Mouse (Mus musculus) hindbrain, postnatal 0 days (tissue): ENCODE measurements around the gene Best1. TPM values are rescaled to one million over a fixed set of nuclear protein-coding genes. Genes with fewer than 3 reads are reported as not detected.
A peak's percentile ranks its signal among the peaks of the same experiment; 100 is the strongest.
"Not testable (repeated sequence)": the region's sequence is repeated elsewhere in the genome, so short reads cannot be mapped to it uniquely, and the experiment has no call there.

Source experiments
- ATAC-seq: fragments of 200-750 bp; cut with Nextera tagmentation; 2 replicates; pipeline ENCODE4 v1.8.0; 2017; ENCODE audit warnings: mild to moderate bottlenecking, moderate TSS enrichment, moderate library complexity
- DNase-seq: peaks from one replicate; pipeline ENCODE4 v3.0.0-alpha.2; 2015; ENCODE audit warnings: low spot score
- H3K27ac ChIP-seq: fragments of 300-500 bp; sonication (generic); 2 replicates; pipeline ENCODE4 v1.5.1; 2014; ENCODE audit warnings: mild to moderate bottlenecking
- H3K27me3 ChIP-seq: fragments of 300-500 bp; sonication (generic); 2 replicates; pipeline ENCODE4 v1.6.1; 2014; ENCODE audit warnings: low read length, mixed read lengths; ENCODE audit not compliant: insufficient read depth
- H3K36me3 ChIP-seq: fragments of 300-500 bp; sonication (generic); 2 replicates; pipeline ENCODE4 v1.6.1; 2014; ENCODE audit warnings: low read length, mixed read lengths; ENCODE audit not compliant: insufficient read depth
- H3K4me1 ChIP-seq: fragments of 300-500 bp; sonication (generic); 2 replicates; pipeline ENCODE4 v1.6.1; 2014; ENCODE audit warnings: antibody characterized with exemption, low read length, mixed read lengths; ENCODE audit not compliant: insufficient read depth
- H3K4me2 ChIP-seq: fragments of 300-500 bp; sonication (generic); 2 replicates; pipeline ENCODE4 v1.6.1; 2014; ENCODE audit warnings: low read depth, mild to moderate bottlenecking, low read length, moderate library complexity, mixed read lengths
- H3K4me3 ChIP-seq: fragments of 300-500 bp; sonication (generic); 2 replicates; pipeline ENCODE4 v1.5.1; 2014; ENCODE audit warnings: low read length
- H3K9ac ChIP-seq: fragments of 300-500 bp; sonication (generic); replicated peaks from 2 replicates; pipeline ENCODE4 v1.6.1; 2014; ENCODE audit warnings: mild to moderate bottlenecking, low read length, moderate library complexity, mixed read lengths
- H3K9me3 ChIP-seq: fragments of 300-500 bp; sonication (generic); 2 replicates; pipeline ENCODE4 v1.6.1; 2016; ENCODE audit warnings: low read length, mixed read lengths
- CTCF ChIP-seq: IDR thresholded peaks from 2 replicates; pipeline ENCODE4 v1.5.1; 2016; ENCODE audit warnings: antibody characterized with exemption, control low read depth, low read depth
- WGBS: fragments of 180-500 bp; shearing (Covaris S2); extraction: QIAGEN DNeasy Blood & Tissue Kit; methylation state at CpG from one replicate; pipeline ENCODE4 v1.1.7; 2014; 5-methylcytosine and 5-hydroxymethylcytosine counted together
- polyA plus RNA-seq: library from polyadenylated mRNA; unstranded; fragments of >200 nt; fragmentation: Nextera tagmentation; extraction: Ambion mirVana; gene quantifications from 2 replicates; pipeline ENCODE4 v1.2.1, GENCODE M21; 2015
- total RNA-seq: library from RNA; depleted of rRNA; stranded (reverse); fragments of >200 nt; gene quantifications from 2 replicates; pipeline ENCODE4 v1.2.3, GENCODE M21; 2014

Best1 gene
- total and polyA plus RNA-seq, 2 experiments from 2014 or later, result 1.5 to 3.0 TPM

GRCm38 (mm10) chr19:9982151-9982851 lies 19.1 kb downstream of the Best1 start:
- Histone ChIP-seq H3K27me3 (no peaks in the 10 kb centered on the region), H3K4me3 (peak overlapping the region; percentile 98), H3K9me3 (no peaks in the 10 kb centered on the region), H3K4me1 (peaks cover 15% of the 10 kb centered on the region; the same call in 1 of the 2 replicates), H3K36me3 (peaks cover 23% of the 10 kb centered on the region), H3K4me2 (peak overlapping the region; percentile 81), H3K9ac (peak overlapping the region; percentile 92), H3K27ac (peak overlapping the region; percentile 96)
- ATAC-seq (peak; percentile 99), DNase-seq (peak; percentile 98)
- WGBS, result under 1% methylated on average over 59 of the region's 59 CpGs
- no peak for TF ChIP-seq CTCF

- no peak for DNase-seq
- Histone ChIP-seq H3K27me3 (no peaks in the 10 kb centered on the region), H3K9me3 (no peaks in the 10 kb centered on the region), H3K4me3 (peak overlapping the region; percentile 98), H3K4me2 (peak overlapping the region; percentile 81), H3K4me1 (peaks cover 15% of the 10 kb centered on the region; the same call in 1 of the 2 replicates), H3K9ac (peak overlapping the region; percentile 92; the same call in 1 of the 2 replicates), H3K27ac (peak overlapping the region; percentile 96), H3K36me3 (peaks cover 23% of the 10 kb centered on the region)
- TF ChIP-seq CTCF, result no peak
- whole genome bisulfite sequencing, result 58% methylated on average over 4 of the region's 4 CpGs
- no peak for ATAC-seq
Observed at GRCm38 (mm10) chr19:9981621-9982020, 19.8 kb downstream of the Best1 start.

DNA sequence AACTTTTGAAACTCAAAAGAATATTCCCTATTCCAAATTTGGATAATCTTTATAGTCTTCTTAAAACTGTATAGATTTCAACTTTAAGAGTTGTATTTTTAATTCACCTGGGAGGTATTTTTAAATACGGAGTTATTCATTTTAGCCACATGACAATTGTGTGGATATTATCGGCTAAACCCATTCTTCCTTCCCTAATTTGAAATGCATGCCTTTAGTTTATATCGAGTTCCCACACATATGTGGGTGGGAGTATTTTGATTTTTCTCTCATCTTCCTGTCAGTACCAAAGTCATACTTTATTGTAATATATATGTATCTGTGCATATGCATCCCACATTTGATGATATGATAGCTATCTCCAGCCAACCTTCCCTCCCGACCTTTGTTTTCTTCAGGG lies 21.2 kb downstream of the Best1 start, which contains the start of gene Fth1:
Gene Fth1 (plus strand): TSS at position 341 of the 400 bp plus-strand sequence.
- H3K4me1 ChIP-seq, result peaks cover 15% of the 10 kb centered on the region; the same call in 1 of the 2 replicates
- H3K27me3 ChIP-seq, result no peaks in the 10 kb centered on the region
- no peak within 1 kb of the TSS for H3K9ac ChIP-seq
- 95% methylated on average over 4 of the region's 4 CpGs for WGBS
- peaks cover 10% of the 10 kb centered on the region for H3K36me3 ChIP-seq
- DNase-seq (no peak), ATAC-seq (no peak)
- peak within 1 kb of the TSS; percentile 96; the same call in 1 of the 2 replicates for H3K27ac ChIP-seq
- H3K4me3 ChIP-seq, result no peak within 1 kb of the TSS
- no peaks in the 10 kb centered on the region for H3K9me3 ChIP-seq
- TF ChIP-seq CTCF, result no peak
- H3K4me2 ChIP-seq, result peak within 1 kb of the TSS; percentile 81; the same call in 1 of the 2 replicates

- H3K4me2 ChIP-seq, result no peak overlapping the region
- DNase-seq (no peak), ATAC-seq (no peak)
- no peak overlapping the region for H3K4me3 ChIP-seq
- no peaks in the 10 kb centered on the region for H3K9me3 ChIP-seq
- no peaks in the 10 kb centered on the region for H3K27me3 ChIP-seq
- WGBS, result 81% methylated on average over 2 of the region's 2 CpGs
- H3K27ac ChIP-seq, result peak overlapping the region; percentile 36; the same call in 1 of the 2 replicates
- H3K9ac ChIP-seq, result no peak overlapping the region
- no peak for TF ChIP-seq CTCF
- no peaks in the 10 kb centered on the region for H3K36me3 ChIP-seq
- peaks cover 15% of the 10 kb centered on the region; the same call in 1 of the 2 replicates for H3K4me1 ChIP-seq
Observed at GRCm38 (mm10) chr19:9979156-9979555, 22.3 kb downstream of the Best1 start.

DNA sequence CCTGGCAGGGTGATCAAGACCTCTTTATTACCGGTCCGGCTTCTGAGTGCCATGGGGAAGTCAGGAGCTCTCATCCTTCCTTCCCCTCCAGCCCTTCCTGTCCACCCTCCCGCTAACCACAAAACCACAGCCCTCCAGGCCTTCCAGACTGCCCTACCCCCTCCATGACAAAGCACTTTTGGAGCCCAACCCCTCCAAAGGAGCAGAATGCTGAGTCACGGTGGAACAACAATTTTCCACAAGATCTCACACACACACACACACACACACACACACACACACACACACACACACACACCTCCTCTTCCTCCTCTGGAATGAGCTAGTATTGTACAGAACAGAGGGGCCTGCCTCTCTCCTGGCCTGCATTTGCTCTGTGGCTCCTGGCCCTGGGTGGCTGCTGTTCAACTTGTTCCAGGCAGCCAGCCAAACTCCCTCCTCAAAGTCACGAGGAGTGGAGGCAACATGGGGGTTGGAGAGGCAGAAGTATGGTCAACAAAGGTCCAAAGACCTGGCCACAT lies 22.9 kb downstream of the Best1 start:
- Histone ChIP-seq H3K27ac (peak overlapping the region; percentile 36), H3K4me1 (peaks cover 10% of the 10 kb centered on the region; the same call in 1 of the 2 replicates), H3K9ac (no peak overlapping the region), H3K9me3 (no peaks in the 10 kb centered on the region), H3K4me2 (no peak overlapping the region), H3K36me3 (no peaks in the 10 kb centered on the region), H3K4me3 (no peak overlapping the region), H3K27me3 (no peaks in the 10 kb centered on the region)
- WGBS, result 41% methylated on average over 5 of the region's 5 CpGs
- TF ChIP-seq CTCF, result no peak
- ATAC-seq, result no peak
- DNase-seq, result peak; percentile 62

GRCm38 (mm10) chr19:9977085-9977484 lies 24.3 kb downstream of the Best1 start:
- no peak overlapping the region for H3K4me3 ChIP-seq
- H3K36me3 ChIP-seq, result no peaks in the 10 kb centered on the region
- TF ChIP-seq CTCF, result no peak
- H3K4me1 ChIP-seq, result peaks cover 8% of the 10 kb centered on the region; the same call in 1 of the 2 replicates
- no peak overlapping the region for H3K9ac ChIP-seq
- no peak for ATAC-seq
- no peak overlapping the region for H3K27ac ChIP-seq
- 92% methylated on average over 10 of the region's 10 CpGs for WGBS
- no peak overlapping the region for H3K4me2 ChIP-seq
- H3K27me3 ChIP-seq, result no peaks in the 10 kb centered on the region
- no peaks in the 10 kb centered on the region for H3K9me3 ChIP-seq
- no peak for DNase-seq

DNA sequence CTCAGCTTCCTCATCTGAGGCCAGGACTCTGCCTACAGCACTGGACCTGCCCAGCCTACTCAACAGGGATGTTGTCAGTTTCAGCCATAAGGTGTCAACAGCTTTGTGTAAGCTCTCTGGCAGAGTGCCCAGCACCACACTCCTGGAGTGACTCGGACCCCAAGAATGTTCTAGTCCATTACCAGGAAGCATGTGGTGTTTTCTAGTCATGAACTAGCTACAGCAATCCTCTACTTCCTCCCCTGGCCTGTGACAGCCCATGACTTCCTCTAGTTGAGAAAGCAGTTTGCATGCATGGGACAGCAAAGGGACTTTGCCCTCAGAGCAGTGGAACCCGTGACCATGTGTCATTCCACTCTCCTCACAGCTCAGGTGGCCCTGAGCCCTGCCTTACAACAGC lies 26.6 kb downstream of the Best1 start:
- H3K4me3 ChIP-seq, H3K4me2 ChIP-seq, ATAC-seq, H3K27ac ChIP-seq, DNase-seq, H3K36me3 ChIP-seq, H3K9ac ChIP-seq, H3K9me3 ChIP-seq, H3K27me3 ChIP-seq, H3K4me1 ChIP-seq: not testable (repeated sequence)
- WGBS, result 75% methylated on average over 2 of the region's 2 CpGs
